Mouse (Mus musculus) lung, embryonic 14.5 days (tissue): ENCODE measurements at regions not wholly inside any gene's neighbourhood (a gene's known extent, or its start where the extent isn't known, plus 50 kb on each side); places are given as distances from the start of the nearest gene placed in this dataset.

Experiments used
- ATAC-seq: fragments of 200-750 bp; cut with Nextera tagmentation; 2 replicates; pipeline ENCODE4 v1.8.0; 2017; ENCODE audit warnings: mild to moderate bottlenecking, moderate TSS enrichment, moderate library complexity; ENCODE audit not compliant: insufficient read depth
- DNase-seq: peaks from one replicate; pipeline ENCODE4 v3.0.0-alpha.2; 2015
- H3K27ac ChIP-seq: fragments of 300-500 bp; sonication (generic); 2 replicates; pipeline ENCODE4 v1.5.1; 2014; ENCODE audit warnings: low read depth, mild to moderate bottlenecking, moderate library complexity
- H3K27me3 ChIP-seq: fragments of 300-500 bp; sonication (generic); 2 replicates; pipeline ENCODE4 v1.6.1; 2014; ENCODE audit warnings: low read length, control low read depth; ENCODE audit not compliant: insufficient read depth
- H3K36me3 ChIP-seq: fragments of 300-500 bp; sonication (generic); 2 replicates; pipeline ENCODE4 v1.6.1; 2014; ENCODE audit warnings: control low read depth; ENCODE audit not compliant: insufficient read depth
- H3K4me1 ChIP-seq: fragments of 300-500 bp; sonication (generic); 2 replicates; pipeline ENCODE4 v1.6.1; 2014; ENCODE audit warnings: antibody characterized with exemption, control low read depth; ENCODE audit not compliant: insufficient read depth
- H3K4me2 ChIP-seq: fragments of 300-500 bp; sonication (generic); 2 replicates; pipeline ENCODE4 v1.6.1; 2014; ENCODE audit warnings: mild to moderate bottlenecking
- H3K4me3 ChIP-seq: fragments of 300-500 bp; sonication (generic); 2 replicates; pipeline ENCODE4 v1.5.1; 2014; ENCODE audit warnings: low read depth, low read length
- H3K9ac ChIP-seq: fragments of 300-500 bp; sonication (generic); 2 replicates; pipeline ENCODE4 v1.6.1; 2014
- H3K9me3 ChIP-seq: fragments of 300-500 bp; sonication (generic); 2 replicates; pipeline ENCODE4 v1.6.1; 2016; ENCODE audit warnings: low read depth, low read length, control low read depth
- CTCF ChIP-seq: IDR thresholded peaks from 2 replicates; pipeline ENCODE4 v1.5.1; 2016; ENCODE audit warnings: antibody characterized with exemption, low read depth
- WGBS: fragments of 180-500 bp; shearing (Covaris S2); extraction: QIAGEN DNeasy Blood & Tissue Kit; methylation state at CpG from one replicate; pipeline ENCODE4 v1.1.7; 2014; 5-methylcytosine and 5-hydroxymethylcytosine counted together

- Histone ChIP-seq H3K27me3 (no peaks in the 10 kb centered on the region), H3K4me3 (no peak overlapping the region), H3K36me3 (no peaks in the 10 kb centered on the region), H3K27ac (peak overlapping the region; percentile 64), H3K4me2 (no peak overlapping the region), H3K4me1 (peaks cover 21% of the 10 kb centered on the region), H3K9me3 (no peaks in the 10 kb centered on the region), H3K9ac (no peak overlapping the region)
- no peak for ATAC-seq
- peak; percentile 72 for DNase-seq
- WGBS = 58% methylated on average over 14 of the region's 14 CpGs
- TF ChIP-seq CTCF = no peak
Measured at GRCm38 (mm10) chr4:84019500-84020255, 494.3 kb downstream of the Ccdc171 start.

- Histone ChIP-seq H3K4me1 (peaks cover 21% of the 10 kb centered on the region), H3K36me3 (no peaks in the 10 kb centered on the region), H3K4me3 (no peak overlapping the region), H3K9ac (no peak overlapping the region), H3K9me3 (no peaks in the 10 kb centered on the region), H3K4me2 (no peak overlapping the region), H3K27ac (peak overlapping the region; percentile 46; the same call in 1 of the 2 replicates), H3K27me3 (no peaks in the 10 kb centered on the region)
- ATAC-seq (no peak), DNase-seq (no peak)
- 52% methylated on average over 1 of the region's 1 CpGs for WGBS
- no peak for TF ChIP-seq CTCF
Measured at GRCm38 (mm10) chr4:84020692-84021091, 495.3 kb downstream of the Ccdc171 start.

DNA sequence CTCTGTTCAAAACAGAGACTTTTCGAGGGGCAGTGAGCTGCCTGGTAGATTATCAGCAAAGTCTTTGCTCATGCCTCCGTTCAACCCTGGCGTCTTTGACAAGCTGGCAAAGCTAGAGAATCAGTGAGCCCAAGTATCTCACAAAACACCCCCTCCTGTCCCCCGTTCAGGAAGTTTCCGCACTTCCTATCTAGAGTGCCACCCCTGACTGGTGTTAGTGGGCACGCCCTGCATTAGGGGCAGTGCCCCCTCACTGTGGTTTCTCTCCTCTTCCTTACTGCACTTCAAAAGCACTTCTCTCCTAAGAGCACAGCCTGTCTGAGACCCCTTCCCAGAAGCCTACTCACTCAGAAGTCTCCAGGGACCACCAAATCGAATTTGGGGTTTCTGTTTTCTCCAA, 497.0 kb downstream of the Ccdc171 start:
- Histone ChIP-seq H3K27ac (no peak overlapping the region), H3K9me3 (no peaks in the 10 kb centered on the region), H3K4me2 (no peak overlapping the region), H3K4me1 (peaks cover 21% of the 10 kb centered on the region), H3K9ac (no peak overlapping the region), H3K4me3 (no peak overlapping the region), H3K36me3 (no peaks in the 10 kb centered on the region), H3K27me3 (no peaks in the 10 kb centered on the region)
- no peak for TF ChIP-seq CTCF
- ATAC-seq (no peak), DNase-seq (no peak)
- 77% methylated on average over 7 of the region's 7 CpGs for WGBS

- no peak for TF ChIP-seq CTCF
- no peaks in the 10 kb centered on the region for H3K27me3 ChIP-seq
- no peaks in the 10 kb centered on the region for H3K9me3 ChIP-seq
- DNase-seq = no peak
- no peaks in the 10 kb centered on the region for H3K36me3 ChIP-seq
- 52% methylated on average over 8 of the region's 8 CpGs for WGBS
- H3K4me3 ChIP-seq = no peak overlapping the region
- H3K27ac ChIP-seq = no peak overlapping the region
- no peak for ATAC-seq
- H3K9ac ChIP-seq = no peak overlapping the region
- no peaks in the 10 kb centered on the region for H3K4me1 ChIP-seq
- H3K4me2 ChIP-seq = no peak overlapping the region
Measured at GRCm38 (mm10) chr4:84026144-84026543, 500.8 kb downstream of the Ccdc171 start.

DNA sequence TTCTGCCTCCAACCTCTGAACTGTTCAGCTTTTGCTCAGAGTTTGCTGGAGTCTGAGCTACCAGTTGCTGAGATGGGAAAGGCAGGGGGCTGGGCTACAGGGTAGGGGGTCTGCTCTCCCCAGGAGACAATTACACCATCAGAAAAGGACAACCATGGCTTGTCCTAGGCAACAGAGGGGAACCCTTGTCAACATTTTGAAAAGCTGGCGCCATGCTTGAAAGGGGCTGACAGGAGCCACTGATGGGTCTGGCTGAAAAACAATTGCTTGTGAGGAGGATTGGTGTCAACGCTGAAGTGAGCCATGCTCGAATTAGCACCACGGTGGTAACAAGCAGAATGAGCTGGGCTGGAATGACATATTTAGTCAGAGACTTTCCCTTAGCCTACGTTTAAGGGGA, 502.8 kb downstream of the Ccdc171 start:
- H3K36me3 ChIP-seq = no peaks in the 10 kb centered on the region
- TF ChIP-seq CTCF = no peak
- H3K9ac ChIP-seq = no peak overlapping the region
- no peak overlapping the region for H3K4me2 ChIP-seq
- no peaks in the 10 kb centered on the region for H3K9me3 ChIP-seq
- H3K4me1 ChIP-seq = no peaks in the 10 kb centered on the region
- no peak overlapping the region for H3K27ac ChIP-seq
- DNase-seq (no peak), ATAC-seq (no peak)
- 41% methylated on average over 5 of the region's 5 CpGs for WGBS
- no peaks in the 10 kb centered on the region for H3K27me3 ChIP-seq
- no peak overlapping the region for H3K4me3 ChIP-seq

DNA sequence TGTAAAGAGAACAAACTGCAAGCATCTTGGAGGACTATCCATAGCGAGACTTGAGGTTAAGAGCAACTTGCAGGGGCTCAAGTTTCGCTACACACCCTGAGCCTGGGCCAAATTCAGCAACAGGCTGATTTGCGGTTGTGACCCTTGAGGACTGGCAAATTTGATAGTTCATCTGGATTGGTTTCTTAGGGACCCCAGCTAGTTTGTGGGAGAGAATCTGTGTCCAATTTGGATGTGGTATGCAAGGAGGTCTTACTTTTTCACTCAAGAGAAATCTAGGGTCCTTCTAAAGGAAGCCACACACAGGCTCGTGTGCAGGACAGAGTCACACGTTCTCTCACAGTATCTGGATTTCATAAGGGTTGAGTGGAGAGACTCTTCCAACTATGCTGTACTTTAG, 505.6 kb downstream of the Ccdc171 start:
- 80% methylated on average over 5 of the region's 5 CpGs for WGBS
- no peak overlapping the region for H3K4me3 ChIP-seq
- no peak overlapping the region for H3K27ac ChIP-seq
- DNase-seq (no peak), ATAC-seq (no peak)
- no peak overlapping the region for H3K4me2 ChIP-seq
- no peaks in the 10 kb centered on the region for H3K9me3 ChIP-seq
- TF ChIP-seq CTCF = no peak
- no peak overlapping the region for H3K9ac ChIP-seq
- H3K4me1 ChIP-seq = no peaks in the 10 kb centered on the region
- no peaks in the 10 kb centered on the region for H3K27me3 ChIP-seq
- H3K36me3 ChIP-seq = no peaks in the 10 kb centered on the region

DNA sequence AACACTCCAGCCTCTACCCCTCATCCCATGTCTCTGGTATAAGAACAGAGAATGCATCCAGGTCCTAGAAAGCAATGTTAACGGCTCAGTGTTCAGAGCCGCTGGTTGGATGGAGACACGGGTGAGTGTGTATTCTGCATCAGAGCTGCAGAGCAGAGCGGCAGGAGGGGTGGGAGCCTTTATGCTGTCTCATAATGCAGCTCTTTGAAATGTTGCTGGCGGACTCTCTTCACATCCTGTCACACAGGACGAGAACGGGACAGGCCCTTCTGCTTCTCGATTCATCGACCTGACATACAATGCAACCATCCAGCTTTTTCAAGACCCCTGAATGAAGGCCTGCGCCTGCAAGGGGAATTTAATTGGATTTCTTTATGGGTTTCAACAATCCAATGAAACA, 507.2 kb downstream of the Ccdc171 start:
- no peaks in the 10 kb centered on the region for H3K9me3 ChIP-seq
- TF ChIP-seq CTCF = no peak
- H3K36me3 ChIP-seq = no peaks in the 10 kb centered on the region
- no peaks in the 10 kb centered on the region for H3K4me1 ChIP-seq
- no peaks in the 10 kb centered on the region for H3K27me3 ChIP-seq
- WGBS = 72% methylated on average over 10 of the region's 10 CpGs
- H3K9ac ChIP-seq = no peak overlapping the region
- no peak overlapping the region for H3K4me3 ChIP-seq
- no peak overlapping the region for H3K27ac ChIP-seq
- H3K4me2 ChIP-seq = no peak overlapping the region
- DNase-seq = no peak
- ATAC-seq = no peak

DNA sequence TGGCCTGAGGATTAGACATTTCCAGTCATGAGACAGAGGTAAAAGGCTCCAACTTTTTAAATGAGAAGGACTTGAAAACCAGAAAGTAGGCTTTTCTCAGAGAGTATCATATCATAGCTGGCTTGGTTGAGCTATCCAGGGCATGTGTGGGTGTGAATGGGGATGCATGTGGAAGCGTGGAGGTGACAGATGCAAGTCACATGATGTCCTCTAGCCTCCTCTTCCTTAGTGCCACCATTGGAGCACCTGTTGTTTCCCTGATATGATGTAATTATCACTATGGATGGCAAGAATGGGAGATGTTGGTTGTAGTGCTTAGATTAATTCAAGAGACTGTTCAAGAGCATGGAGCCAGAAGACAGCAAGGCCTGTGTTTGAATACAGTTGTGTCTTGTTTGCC, 510.0 kb downstream of the Ccdc171 start:
- ATAC-seq = no peak
- H3K4me3 ChIP-seq = no peak overlapping the region
- 97% methylated on average over 1 of the region's 1 CpGs for WGBS
- H3K4me1 ChIP-seq = no peaks in the 10 kb centered on the region
- TF ChIP-seq CTCF = no peak
- H3K27me3 ChIP-seq = no peaks in the 10 kb centered on the region
- H3K9me3 ChIP-seq = no peaks in the 10 kb centered on the region
- H3K36me3 ChIP-seq = no peaks in the 10 kb centered on the region
- DNase-seq = no peak
- no peak overlapping the region for H3K9ac ChIP-seq
- no peak overlapping the region for H3K27ac ChIP-seq
- H3K4me2 ChIP-seq = no peak overlapping the region
